Mouse (Mus musculus) small intestine, adult 10 weeks (tissue): ENCODE results near the gene Stum. TPM values are rescaled to one million over a fixed set of nuclear protein-coding genes. Genes with fewer than 3 reads are reported as not detected.

Experiments used
- polyA plus RNA-seq: library from polyadenylated mRNA; stranded (reverse); fragments of 350-450 nt; fragmentation: Illumina TruSeq; extraction: RNeasy Lipid Tissue Mini Kit (QIAGEN cat#74804); gene quantifications from one replicate; pipeline ENCODE4 v1.2.3, GENCODE M21; 2014; ENCODE audit warnings: low replicate concordance

Stum gene
- polyA plus RNA-seq, result 1.4 TPM

DNA sequence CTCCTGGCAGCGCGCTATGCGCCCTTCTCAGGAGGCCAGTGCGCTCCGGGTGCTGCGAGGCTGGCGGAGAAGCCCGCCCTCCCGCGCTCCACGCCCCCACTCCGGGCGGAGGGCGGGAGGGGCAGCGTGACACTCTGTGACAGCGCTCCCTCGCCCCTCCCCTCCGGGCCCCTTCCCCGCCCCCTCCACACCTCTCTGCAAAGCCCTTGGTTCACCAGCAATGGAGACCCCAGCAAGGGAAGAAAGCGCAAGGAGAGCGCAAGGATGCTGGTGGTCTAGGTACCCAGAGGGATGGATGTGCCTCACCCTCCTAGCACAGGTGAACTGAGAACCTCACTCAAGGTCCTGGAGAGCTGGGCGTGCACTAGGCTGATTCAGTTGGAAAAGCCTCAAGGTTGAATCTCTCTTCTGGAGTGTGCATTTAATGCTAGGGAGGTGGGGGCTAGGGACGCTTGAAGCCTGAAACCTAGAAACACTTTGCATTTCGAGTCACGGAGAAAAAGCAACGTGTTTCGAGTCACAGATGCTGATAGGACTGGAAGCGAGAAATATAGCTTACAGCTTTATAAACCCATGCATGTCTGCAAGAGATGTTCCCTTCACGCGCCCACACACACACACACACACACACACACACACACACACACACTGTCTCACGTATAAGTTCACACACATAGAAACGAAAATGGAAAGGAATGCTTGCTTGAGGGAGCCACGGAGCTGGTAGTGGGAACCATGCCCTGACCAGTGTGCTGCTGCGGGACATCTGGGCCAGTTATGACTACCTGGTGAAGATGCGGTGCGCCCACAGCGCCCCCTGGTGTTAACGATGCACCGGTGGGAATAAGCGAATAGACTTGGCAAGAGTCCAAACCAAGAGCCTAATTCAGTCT lies at the start of gene Stum:
Stum (minus strand) TSS at position 106 of the 893 bp plus-strand sequence.

Other genes with a start within 250 kb of the Stum start
- gene Psen2, start 220.1 kb downstream of the Stum start, polyA plus RNA-seq, result 1.6 TPM
- gene Itpkb, start 153.0 kb downstream of the Stum start, polyA plus RNA-seq, result 2.4 TPM
- gene Parp1, start 85.4 kb upstream of the Stum start, polyA plus RNA-seq, result 9.4 TPM
- 11.2 TPM for gene Lin9, start 157.6 kb upstream of the Stum start, polyA plus RNA-seq
- gene Mixl1, start 213.5 kb upstream of the Stum start, polyA plus RNA-seq, result not detected
- 54.5 TPM for gene Acbd3, start 242.5 kb upstream of the Stum start, polyA plus RNA-seq